Comparison of ENCODE assay signal across 26 mouse cellular contexts in genomic region chr4:59640720-59641119, GRCm38 (mm10). TPM values are rescaled to one million over a fixed set of nuclear protein-coding genes. Genes with fewer than 3 reads are reported as not detected.
A peak's percentile ranks its signal among the peaks of the same experiment; 100 is the strongest.
DNase-seq lines count a peak whose midpoint lies in the region; ATAC-seq and TF ChIP-seq lines count a peak whose summit lies in the region.
"Had no signal": no experiment of that assay in that cellular context is flagged by ENCODE, and none has a peak within 500 bp of the region (broad histone marks: within the 10 kb centered on the region; RNA-seq: fewer than 3 reads in every experiment).

No protein-coding gene starts in this region.

- ATAC-seq in heart, embryonic 13.5 days (ENCODE audit: extremely low read depth, insufficient number of reproducible peaks, low FRiP score, low TSS enrichment), result no peak; the same call in 1 of the 2 replicates
- no peak for ATAC-seq in liver, embryonic 13.5 days (ENCODE audit: low read depth)
- ATAC-seq: forebrain, embryonic 16.5 days had no signal

- H3K4me2 ChIP-seq in heart, embryonic 13.5 days, result no peak overlapping the region
- no peak overlapping the region for H3K4me2 ChIP-seq in liver, embryonic 13.5 days
- H3K4me2 ChIP-seq: hindbrain, embryonic 14.5 days; limb, embryonic 13.5 days; lung, embryonic 15.5 days had no signal

- no peaks in the 10 kb centered on the region for H3K9me3 ChIP-seq in heart, embryonic 13.5 days
- H3K9me3 ChIP-seq in liver, embryonic 13.5 days (replicated peaks), result no peaks in the 10 kb centered on the region
- H3K9me3 ChIP-seq: embryonic facial prominence, embryonic 10.5 days; forebrain, embryonic 10.5 days; G1E; limb, embryonic 13.5 days; lung, embryonic 15.5 days; megakaryocyte, embryonic 14.5 days had no signal

- H3K27ac ChIP-seq in heart, embryonic 13.5 days (replicated peaks), result 0 out of 2 replicates have a peak overlapping the region, but pooled peaks have one; percentile 83
- peak overlapping the region; percentile 39; the same call in 1 of the 2 replicates for H3K27ac ChIP-seq in liver, embryonic 13.5 days
- H3K27ac ChIP-seq: embryonic facial prominence, embryonic 10.5 days; forebrain, embryonic 10.5 days; heart, adult 2 months; hindbrain, embryonic 14.5 days; limb, embryonic 13.5 days; lung, embryonic 15.5 days had no signal

- no peak for TF ChIP-seq CTCF in lung, adult 2 months (IDR thresholded peaks at IDR 0.05; ENCODE audit: insufficient read depth, low read length)

- no peaks in the 10 kb centered on the region for H3K36me3 ChIP-seq in heart, embryonic 13.5 days
- no peaks in the 10 kb centered on the region for H3K36me3 ChIP-seq in liver, embryonic 13.5 days
- H3K36me3 ChIP-seq: embryonic facial prominence, embryonic 10.5 days; forebrain, embryonic 10.5 days; G1E; limb, embryonic 13.5 days; lung, embryonic 15.5 days had no signal

- no peak for DNase-seq in heart, postnatal 25 days (ENCODE audit: low spot score)
- DNase-seq in lung, adult 2 months, result peak; percentile 14
- no peak for DNase-seq in lung, postnatal 10 days
- DNase-seq in liver, embryonic 13.5 days, result no peak
- DNase-seq in lung, postnatal 36 days, result peak; percentile 20
- DNase-seq in urinary bladder, postnatal 36 days (ENCODE audit: low spot score in 2 of 2), result no peak
- DNase-seq: adrenal gland, adult 2 months; B cell, adult 2 months; cerebellum, adult 11 months; cerebellum, postnatal 10 days; gastrocnemius, postnatal 10 days; heart, adult 2 months; heart, postnatal 14 days; kidney, adult 9 months; layer of hippocampus, adult 9-11 months; midbrain, embryonic 14.5 days had no signal

- H3K4me1 ChIP-seq in heart, embryonic 13.5 days, result peaks cover 60% of the 10 kb centered on the region
- H3K4me1 ChIP-seq in lung, adult 2 months (ENCODE audit: control insufficient read depth, insufficient read depth, low read length), result peaks cover 2% of the 10 kb centered on the region
- peaks cover 82% of the 10 kb centered on the region for H3K4me1 ChIP-seq in liver, embryonic 13.5 days (replicated peaks)

- no peak for TF ChIP-seq POLR2A in lung, adult 2 months (IDR thresholded peaks at IDR 0.05; ENCODE audit: borderline replicate concordance, extremely low read depth, low read depth, low read length)

- WGBS in heart, embryonic 13.5 days, result 70% methylated on average over 2 of the region's 2 CpGs
- WGBS in lung, adult 2 months, result 74% methylated on average over 2 of the region's 2 CpGs
- 72% methylated on average over 2 of the region's 2 CpGs for WGBS in liver, embryonic 13.5 days (ENCODE audit: insufficient replicate concordance)

- no peak overlapping the region for H3K9ac ChIP-seq in heart, embryonic 13.5 days
- H3K9ac ChIP-seq in liver, embryonic 13.5 days, result no peak overlapping the region
- H3K9ac ChIP-seq: hindbrain, embryonic 14.5 days; limb, embryonic 13.5 days; lung, embryonic 15.5 days had no signal

- no peak overlapping the region for H3K4me3 ChIP-seq in heart, embryonic 13.5 days
- no peak overlapping the region for H3K4me3 ChIP-seq in lung, adult 2 months (replicated peaks; ENCODE audit: extremely low read depth, low read depth, low read length)
- no peak overlapping the region for H3K4me3 ChIP-seq in liver, embryonic 13.5 days (replicated peaks)
- H3K4me3 ChIP-seq: embryonic facial prominence, embryonic 10.5 days; forebrain, embryonic 10.5 days; heart, adult 2 months; limb, embryonic 13.5 days; lung, embryonic 15.5 days; megakaryocyte, embryonic 14.5 days had no signal

- H3K27me3 ChIP-seq in heart, embryonic 13.5 days (replicated peaks), result no peaks in the 10 kb centered on the region
- no peaks in the 10 kb centered on the region for H3K27me3 ChIP-seq in liver, embryonic 13.5 days
- H3K27me3 ChIP-seq: CH12.LX; limb, embryonic 13.5 days; lung, embryonic 15.5 days; megakaryocyte, embryonic 14.5 days had no signal

- intact Hi-C loops in heart, postnatal 25 days (cut with DNase I), result no loop called here

RNA-seq across cellular contexts. Expression of gene E130308A19Rik, which starts 14.7 kb away (rescaled TPM):
- polyA plus RNA-seq in heart, embryonic 13.5 days (2015; fragmentation: Nextera tagmentation; extraction: Ambion mirVana), result 20.5 and 23.9 TPM in 2 replicates
- 1 to 10 TPM; 7.1 to 7.5 TPM for total RNA-seq in heart, postnatal 25 days (2021)
- polyA plus RNA-seq in lung, adult 2 months (2012; rRNA removed), result 6.8 and 8.3 TPM in 2 replicates
- 8.1 and 9.5 TPM in 2 replicates for polyA plus RNA-seq in liver, embryonic 13.5 days (2015; fragmentation: Nextera tagmentation; extraction: Ambion mirVana)

RNA-seq across cellular contexts. Expression of gene Hsdl2, which starts 59.4 kb away (rescaled TPM):
- 38.1 and 39.8 TPM in 2 replicates for polyA plus RNA-seq in heart, embryonic 13.5 days (2015; fragmentation: Nextera tagmentation; extraction: Ambion mirVana)
- 100 to 1,000 TPM; 221 to 227 TPM for total RNA-seq in heart, postnatal 25 days (2021)
- polyA plus RNA-seq in lung, adult 2 months (2012; rRNA removed), result 7.5 and 16.1 TPM in 2 replicates
- 18.2 and 23.8 TPM in 2 replicates for polyA plus RNA-seq in liver, embryonic 13.5 days (2015; fragmentation: Nextera tagmentation; extraction: Ambion mirVana)

Comparison
In these comparisons a context has a peak if more than half of its experiments do, and no peak if none do; other contexts are left out.
1. DNase-seq: peak in lung, adult 2 months (single experiment) and lung, postnatal 36 days (single experiment); none in heart, postnatal 25 days (single experiment), lung, postnatal 10 days (single experiment), liver, embryonic 13.5 days (single experiment) and urinary bladder, postnatal 36 days (0 of 2).